Mouse (Mus musculus) megakaryocyte, adult 5-6 weeks (primary cell): ENCODE results near the gene Snx18. TPM values are rescaled to one million over a fixed set of nuclear protein-coding genes. Genes with fewer than 3 reads are reported as not detected.

Source experiments
- ATAC-seq: 2 replicates; pipeline ENCODE4 v1.8.0; 2016; ENCODE audit warnings: mild to moderate bottlenecking, inconsistent platforms; ENCODE audit not compliant: poor library complexity, severe bottlenecking
- total RNA-seq, 2 experiments: library from RNA; stranded (forward) in 1 of 2; stranded (reverse) in 1 of 2; fragments of 153-499, 151-499 nt in 1 of 2; fragments of 221-1000, 200-1000 nt in 1 of 2; gene quantifications; 2 replicates each; pipeline versions ENCODE4 v1.2.3 to v1.2.4; 2015 to 2017

The Snx18 gene
- total RNA-seq, 2 experiments from 2014 or later: 64.9 to 66.5 TPM

DNA sequence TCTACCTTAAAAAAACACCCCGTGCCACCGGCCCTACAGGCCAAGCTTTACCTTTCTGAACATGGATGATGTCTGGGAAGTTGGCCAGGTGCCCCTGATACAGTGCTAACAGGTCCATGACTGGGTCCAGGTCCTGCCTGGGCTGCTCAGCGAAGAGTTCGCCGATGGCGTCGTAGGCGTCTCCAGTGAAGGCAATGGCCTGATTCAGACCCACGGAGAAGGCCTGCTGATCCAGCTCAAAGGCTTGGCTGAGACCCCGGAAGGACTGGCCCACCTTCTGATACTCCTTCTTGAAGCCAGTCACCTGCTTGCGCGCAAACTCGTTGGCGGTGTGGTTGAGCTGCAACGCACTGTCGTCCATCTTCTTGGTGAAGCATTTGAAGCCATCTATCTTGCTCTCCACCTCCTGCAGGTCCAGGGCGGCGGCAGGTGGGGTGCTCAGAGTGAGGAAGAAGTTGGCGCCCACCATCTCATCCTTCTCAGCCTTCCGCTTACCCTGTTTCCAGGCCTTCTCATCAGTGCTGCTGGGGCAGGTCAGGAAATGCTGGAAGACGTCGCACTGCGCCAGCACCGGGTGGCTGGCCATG is 1.5 kb downstream of the Snx18 start:
- no peak for ATAC-seq

- no peak for ATAC-seq
Observed at GRCm38 (mm10) chr13:113615971-113616671, 2.2 kb downstream of the Snx18 start.

- peak; percentile 41 for ATAC-seq
Observed at GRCm38 (mm10) chr13:113615546-113615941, 2.8 kb downstream of the Snx18 start.

DNA sequence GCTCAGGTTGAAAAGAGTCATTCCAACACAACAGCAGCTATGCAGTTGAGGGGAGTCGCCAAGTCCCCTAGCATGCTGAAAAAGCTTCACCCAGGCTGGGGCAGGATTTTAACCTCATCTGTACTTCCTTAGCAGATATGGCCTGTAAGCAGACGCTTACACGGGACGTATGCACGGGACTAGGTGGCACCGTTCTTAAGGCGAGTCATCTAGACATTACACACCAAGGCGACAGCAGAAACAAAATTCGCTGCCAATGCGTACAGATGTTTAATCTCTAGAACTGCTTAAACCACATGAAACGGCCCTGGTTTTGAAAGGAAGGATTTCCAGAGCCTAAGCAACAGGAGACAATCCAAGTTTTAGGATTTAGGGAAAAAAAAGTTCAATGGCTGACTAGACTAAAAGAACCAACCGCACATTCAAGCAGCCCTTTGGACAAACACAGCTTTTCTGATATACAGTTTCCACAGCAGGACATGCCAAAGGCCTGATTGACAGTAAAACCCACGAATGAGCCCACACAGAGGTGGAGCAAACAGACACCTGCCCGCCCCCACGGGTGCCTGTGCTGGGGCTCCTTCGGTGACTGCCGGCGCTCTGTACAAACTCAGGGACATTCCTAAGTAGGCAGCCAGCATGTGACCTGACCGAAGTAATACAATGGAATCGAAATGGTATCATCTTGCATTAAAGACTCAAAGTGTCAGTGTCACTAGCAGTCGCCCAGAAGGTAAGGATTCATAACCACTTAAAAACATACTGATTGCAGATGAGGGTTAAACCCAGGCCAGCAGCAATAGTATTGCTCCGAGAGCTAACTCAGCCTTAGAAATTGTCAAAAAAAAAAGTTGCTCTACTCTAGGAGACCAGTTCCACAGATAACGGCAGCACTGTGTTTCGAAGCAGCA is 3.5 kb downstream of the Snx18 start:
- ATAC-seq: peak; percentile 46

DNA sequence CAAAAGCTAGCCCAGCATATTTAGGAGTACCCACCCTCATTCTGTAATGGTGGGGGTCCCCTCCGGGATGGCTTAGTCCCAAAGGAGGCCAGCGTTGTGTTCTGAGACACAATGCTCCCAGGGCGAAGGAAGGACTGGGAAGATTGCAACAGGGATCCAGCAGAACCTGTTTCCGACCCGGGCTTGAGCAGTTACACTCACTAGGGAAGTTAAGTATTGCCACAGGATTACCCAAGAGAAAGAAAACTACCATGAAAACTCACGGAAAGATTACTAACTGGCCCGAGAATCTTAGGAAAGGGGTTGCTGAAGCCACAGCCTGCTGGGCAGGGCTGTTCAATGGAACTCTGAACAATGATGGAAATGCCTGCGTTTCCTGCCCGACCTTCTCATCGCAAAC is 4.5 kb downstream of the Snx18 start:
- peak; percentile 41 for ATAC-seq

- no peak for ATAC-seq
Observed at GRCm38 (mm10) chr13:113613341-113613740, 5.0 kb downstream of the Snx18 start.

GRCm38 (mm10) chr13:113612141-113612950 is 6.0 kb downstream of the Snx18 start:
- no peak for ATAC-seq

- no peak for ATAC-seq
Observed at GRCm38 (mm10) chr13:113610732-113611500, 7.4 kb downstream of the Snx18 start.

GRCm38 (mm10) chr13:113609429-113609828 is 8.9 kb downstream of the Snx18 start:
- no peak for ATAC-seq

- ATAC-seq: no peak
Observed at GRCm38 (mm10) chr13:113607821-113608220, 10.5 kb downstream of the Snx18 start.

GRCm38 (mm10) chr13:113607371-113607770 is 11.0 kb downstream of the Snx18 start:
- no peak for ATAC-seq

GRCm38 (mm10) chr13:113606741-113607358 is 11.5 kb downstream of the Snx18 start:
- ATAC-seq: no peak

DNA sequence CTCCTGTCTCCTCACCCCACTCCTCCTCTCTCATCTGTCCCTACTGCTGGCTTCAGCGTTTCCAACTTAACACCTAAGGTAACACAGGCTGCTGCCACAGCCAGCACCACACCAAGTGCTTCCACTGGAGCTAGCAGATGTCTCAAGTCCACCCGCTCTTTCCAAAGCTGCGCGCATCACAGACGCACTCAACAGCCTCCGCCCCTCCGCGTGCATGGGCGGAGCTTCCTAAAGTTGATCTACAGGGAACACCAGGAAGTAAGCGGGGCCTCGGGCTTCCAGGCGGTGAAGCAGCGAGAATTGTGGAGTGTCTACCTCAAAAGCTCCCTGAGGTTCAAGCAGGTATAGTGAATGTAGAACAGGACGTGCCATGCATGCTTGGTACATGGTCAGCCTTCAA is 12.2 kb downstream of the Snx18 start:
- no peak for ATAC-seq

DNA sequence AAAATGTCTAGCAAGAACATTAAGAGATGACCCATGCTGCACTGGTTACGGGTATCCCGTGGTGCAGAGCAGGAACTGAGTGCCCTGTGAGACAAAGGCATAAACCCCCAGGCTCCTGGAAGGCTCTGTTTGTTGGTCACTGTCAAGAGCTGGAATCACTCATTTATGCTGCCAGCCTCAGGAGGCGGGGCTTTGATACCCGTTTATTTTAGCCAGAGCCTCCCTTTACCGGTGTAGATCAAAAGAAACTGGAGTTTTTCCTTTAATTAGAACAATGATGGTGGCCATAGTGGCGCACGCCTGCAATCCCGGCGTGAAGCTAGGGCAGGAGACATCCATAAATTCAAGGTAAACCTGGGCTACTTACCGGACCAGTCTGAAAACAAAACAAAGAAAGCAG is 12.7 kb downstream of the Snx18 start:
- ATAC-seq: no peak

DNA sequence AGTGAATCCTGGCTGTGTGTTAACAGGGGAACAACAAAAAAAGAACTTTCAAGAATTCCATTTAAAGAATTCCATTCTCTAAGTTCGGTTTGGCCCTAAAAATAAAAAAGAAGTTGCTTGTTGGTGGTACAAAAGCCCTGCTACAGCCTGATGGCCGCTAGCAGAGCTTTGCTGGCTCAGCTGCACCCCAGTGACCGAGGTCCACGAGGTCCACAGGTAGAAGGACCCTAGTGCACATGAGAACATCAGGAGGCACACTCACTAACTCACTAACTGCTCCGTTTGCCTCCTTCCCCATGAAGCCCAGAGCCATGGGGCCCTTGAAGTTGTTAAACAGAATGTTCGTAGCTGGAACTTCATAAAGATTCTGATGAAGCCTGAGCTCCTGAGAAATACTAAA is 14.0 kb downstream of the Snx18 start:
- no peak for ATAC-seq

DNA sequence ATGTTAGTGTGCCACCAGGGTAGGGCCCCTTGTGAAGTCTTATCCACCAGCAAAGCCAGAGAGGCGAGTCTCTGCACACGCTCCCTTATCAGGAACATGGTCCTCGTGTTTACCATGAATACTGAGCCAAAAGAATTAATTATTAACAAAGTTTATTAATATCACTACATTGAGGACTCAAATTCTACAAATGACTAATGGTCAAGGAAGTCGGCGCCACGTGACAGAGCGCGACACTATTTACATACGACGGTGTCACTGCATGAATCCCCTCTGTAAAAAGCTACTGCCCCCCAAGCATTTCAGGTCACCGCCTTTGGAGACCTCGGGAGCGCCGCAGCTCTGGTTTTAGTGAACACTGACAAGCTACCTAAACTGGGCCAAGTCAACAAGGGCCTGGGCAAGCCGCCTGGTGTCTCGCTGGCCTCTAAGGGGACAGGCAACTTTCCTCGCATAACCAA is 15.5 kb downstream of the Snx18 start:
- ATAC-seq: no peak

DNA sequence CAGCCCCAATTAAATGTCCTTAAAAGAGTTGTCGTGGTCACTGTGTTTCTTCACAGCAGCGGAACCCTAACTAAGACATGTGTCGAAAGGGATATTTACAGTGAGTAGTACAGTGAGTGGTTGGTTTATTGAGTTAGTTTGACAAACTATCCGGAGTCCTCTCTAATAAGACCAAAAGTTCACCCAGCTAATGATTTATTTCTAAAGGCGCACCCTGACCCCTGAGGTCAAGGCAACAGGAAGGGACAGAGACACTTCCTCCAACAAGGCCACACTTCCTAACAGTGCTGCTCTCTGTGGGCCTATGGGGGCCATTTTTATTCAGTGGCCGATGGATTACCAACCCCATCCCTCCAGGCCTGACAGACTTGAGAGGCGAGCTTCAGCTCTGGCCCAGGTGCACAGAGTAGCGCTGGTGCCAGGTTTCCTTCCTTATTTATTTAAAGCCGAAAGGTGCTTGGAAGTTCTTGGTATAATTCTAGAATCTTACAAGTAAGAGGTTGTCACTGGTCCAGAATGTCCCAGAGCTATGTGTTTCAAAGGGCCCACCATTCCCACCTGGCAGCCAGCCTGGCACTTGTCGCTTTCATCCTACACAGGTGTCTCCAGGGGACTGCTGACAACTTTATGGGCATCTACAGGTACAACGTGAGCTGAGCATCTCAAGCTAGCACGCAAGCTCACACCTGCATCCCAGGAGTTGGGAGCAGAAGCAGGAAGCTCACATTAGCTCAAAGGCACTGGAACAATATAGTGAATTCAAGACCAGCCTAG is 16.3 kb downstream of the Snx18 start:
- ATAC-seq: no peak

GRCm38 (mm10) chr13:113600531-113601463 is 17.6 kb downstream of the Snx18 start:
- ATAC-seq: peak; percentile 84
